Mouse (Mus musculus): Measurements from ENCODE around the gene Zfp318.
A peak's percentile ranks its signal among the peaks of the same experiment; 100 is the strongest.

Gene Zfp318

DNA sequence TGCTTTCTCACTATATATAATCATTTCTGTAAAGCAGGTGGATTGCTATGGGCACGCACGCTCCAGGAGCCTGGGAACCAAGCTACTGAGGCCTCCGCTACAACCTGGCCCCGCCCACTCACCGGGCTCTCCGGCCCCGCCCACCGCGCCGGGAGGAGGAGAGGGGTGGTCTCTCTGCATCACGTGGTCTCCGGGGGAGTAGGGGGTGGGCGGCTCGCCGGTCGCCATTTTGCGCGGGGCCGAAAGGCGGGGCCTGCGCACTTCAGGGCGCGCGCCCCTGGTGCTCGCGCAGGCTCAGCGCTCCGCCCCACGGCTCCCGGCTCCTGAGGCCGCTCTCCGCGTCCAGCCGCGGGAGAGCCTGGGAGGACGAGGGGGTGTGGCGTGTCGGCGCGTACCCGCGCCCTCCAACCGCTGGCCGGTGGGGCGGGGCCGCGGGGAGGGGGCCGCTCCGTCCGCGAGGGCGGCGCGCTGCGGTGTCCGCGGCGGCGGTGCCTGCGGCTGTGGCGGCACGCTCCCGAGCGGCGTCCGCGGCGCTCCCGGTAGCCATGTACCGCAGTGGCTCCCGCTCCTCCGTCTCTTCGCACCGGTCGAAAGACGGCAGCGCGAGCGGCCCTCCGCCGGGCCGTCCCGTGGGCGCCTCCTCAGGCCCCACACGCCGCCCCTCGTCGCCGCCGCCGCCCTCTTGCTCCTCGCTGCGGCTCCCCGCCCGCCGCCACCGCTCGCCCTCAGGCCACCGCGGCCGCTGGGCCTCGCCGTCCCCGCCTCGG, at the start of gene Zfp318:
Zfp318 (plus strand) TSS at position 438 of the 767 bp plus-strand sequence.
- peak; percentile 95 for DNase-seq (ENCODE audit: low spot score in 2 of 2)

DNA sequence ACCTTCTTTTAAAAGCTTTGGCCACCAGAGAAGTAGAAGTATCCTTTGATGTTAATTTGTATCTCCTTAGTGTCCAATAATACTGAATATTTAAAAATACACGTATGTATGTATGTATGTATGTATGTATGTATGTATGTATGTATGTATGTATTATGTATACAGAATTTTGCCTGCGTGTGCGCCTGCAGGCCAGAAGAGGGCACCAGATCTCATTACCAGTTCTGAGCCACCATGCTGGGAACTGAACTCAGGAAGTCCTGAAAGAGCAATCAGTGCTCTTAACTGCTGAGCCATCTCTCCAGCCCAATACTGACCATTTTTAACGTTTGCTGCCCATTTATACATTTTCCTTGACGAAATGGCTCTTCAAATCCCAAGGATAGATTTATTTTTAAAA, 47.1 kb upstream of the Zfp318 start:
- DNase-seq (ENCODE audit: low spot score in 2 of 2): no peak

DNA sequence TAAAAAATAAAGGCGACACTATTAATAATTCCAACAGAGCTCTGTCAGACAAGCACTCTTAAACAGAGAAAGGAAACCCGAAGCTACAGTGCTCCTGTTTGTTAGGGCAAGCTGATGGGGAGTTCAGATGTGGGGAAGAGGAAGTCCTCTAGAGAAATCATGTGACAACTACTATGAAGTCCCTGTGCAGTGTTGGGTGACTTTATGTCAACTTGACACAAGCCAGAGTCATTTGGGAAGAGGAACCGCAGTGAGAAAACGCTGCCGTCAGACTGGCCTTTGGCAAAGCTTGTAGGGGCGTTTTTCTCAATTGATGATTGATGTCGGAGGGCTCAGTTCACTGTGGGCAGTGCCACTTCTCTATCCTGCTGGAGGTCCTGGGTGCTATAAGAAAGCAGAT, 42.3 kb upstream of the Zfp318 start:
- DNase-seq (ENCODE audit: low spot score in 2 of 2): no peak

DNA sequence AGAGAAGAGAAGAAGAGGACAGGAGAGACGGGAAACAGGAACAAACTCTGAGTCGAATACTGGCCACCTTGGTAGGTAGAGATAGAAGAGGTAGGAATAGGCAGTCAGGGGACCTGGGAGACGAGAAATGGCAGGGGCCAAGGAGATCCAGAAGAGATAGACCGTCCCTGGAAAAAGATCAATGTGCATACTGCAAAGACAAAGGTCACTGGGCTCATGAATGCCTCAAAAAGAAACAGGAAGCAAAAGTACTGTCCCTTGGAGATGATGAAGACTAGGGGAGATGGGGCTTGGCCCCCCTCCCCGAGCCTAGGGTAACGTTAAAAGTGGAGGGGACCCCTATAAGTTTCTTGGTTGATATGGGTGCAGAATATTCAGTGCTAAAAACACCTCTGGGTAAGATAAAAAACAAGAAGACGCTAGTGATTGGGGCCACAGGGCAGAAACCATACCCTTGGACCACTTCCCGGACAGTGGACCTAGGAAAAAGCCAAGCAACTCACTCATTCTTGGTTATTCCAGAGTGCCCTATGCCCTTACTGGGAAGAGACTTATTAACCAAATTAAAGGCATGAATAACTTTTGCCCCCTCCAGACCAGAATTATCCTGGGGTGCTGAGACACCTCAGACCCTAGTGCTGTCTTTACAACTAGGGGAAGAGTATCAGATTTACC, 32.4 kb upstream of the Zfp318 start:
- no peak for DNase-seq (ENCODE audit: low spot score in 2 of 2)

DNA sequence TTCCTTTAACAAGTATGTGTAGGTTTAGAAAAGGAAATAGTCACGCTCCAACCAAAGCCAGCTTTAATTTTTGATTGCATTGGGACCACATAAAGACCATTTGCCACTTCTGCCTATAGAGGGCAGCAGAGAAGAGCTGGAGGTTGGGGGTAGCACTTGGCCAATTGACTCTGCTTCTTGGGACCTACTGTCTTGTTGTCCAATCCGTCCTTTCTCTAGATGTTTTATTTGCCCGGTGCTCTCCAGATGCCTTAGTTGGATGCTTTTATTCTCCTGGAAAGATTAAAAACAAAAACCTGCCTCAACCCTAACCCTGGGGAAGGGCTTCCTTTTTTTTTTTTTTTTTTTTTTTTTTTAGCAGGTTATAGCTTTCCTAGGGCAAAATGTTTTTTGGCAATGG, 11.7 kb upstream of the Zfp318 start:
- no peak for DNase-seq (ENCODE audit: low spot score in 2 of 2)

DNA sequence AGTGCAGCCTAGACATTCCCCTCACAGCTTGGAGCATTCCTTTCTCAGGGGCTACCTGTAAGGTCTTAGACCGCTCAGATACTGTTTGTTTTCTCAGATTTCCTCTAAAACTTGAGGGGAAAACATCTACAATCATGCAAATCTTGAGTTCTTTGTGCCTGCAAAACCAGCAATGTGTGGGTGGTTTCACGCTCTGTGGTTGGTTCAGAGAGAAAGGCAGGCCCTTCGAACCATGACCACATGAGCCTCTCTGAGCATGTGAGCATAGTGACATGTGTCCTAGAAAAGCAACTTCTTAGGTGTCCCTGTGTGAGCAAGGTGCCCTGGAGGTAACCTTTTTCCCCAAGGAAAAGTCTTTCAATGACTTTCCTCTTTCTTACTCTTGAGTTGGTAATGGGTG, 5.0 kb upstream of the Zfp318 start:
- no peak for DNase-seq (ENCODE audit: low spot score in 2 of 2)

DNA sequence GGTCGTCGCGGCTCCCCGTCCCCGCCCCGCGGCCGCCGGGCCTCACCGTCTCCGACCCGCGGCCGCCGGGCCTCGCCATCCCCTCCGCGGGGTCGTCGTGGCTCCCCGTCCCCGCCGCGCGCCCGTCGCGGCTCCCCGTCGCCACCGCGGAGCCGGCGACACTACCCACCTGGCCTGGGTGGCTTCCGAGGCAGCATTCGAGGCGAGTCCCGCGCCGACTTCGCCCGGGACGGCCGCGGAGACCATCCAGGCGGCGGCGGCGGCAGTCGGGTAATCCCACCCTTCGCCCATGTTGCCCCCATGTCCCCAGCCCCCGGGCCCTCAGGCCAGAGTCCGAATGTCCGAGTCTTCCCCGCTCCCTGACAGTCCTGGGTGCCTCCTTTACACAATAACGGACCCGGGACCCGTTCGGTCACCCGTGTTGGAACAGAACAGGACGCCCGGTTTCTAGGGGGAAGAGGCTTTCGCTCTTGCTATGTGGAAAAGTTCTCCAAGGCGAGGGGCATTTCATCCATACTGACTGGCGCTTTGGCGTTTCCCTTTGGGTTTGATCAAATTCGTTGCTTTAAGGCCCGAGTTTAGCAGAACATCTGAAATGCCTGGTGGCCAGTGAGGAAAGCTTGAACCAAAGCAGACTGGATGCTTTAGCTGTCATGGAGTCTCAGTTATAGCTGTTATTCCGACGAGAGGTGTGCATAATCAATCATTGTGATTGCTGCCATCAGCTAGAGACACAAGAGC, 700 bp downstream of the Zfp318 start:
- DNase-seq (ENCODE audit: low spot score in 2 of 2): peak in 1 of 2 experiments; percentile 9

DNA sequence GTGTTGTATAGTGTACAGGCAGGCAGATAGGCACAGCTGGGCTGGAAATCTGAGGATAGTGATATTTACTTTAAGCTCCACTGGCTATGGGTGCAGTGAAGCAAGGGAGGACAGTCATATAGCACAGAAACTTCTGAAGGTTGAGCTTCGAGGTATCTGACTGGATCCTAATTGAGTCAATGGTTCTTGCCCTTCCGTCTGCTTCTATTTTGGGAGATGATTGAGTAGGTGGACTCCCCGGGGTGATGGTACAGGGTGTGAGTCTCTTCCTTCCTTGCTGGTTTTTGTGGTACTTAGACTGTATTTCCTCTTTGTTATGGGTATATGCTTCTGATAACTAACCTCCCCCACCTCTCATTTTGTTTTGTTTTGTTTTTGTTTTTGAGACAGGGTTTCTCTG, 4.7 kb downstream of the Zfp318 start:
- no peak for DNase-seq (ENCODE audit: low spot score in 2 of 2)

DNA sequence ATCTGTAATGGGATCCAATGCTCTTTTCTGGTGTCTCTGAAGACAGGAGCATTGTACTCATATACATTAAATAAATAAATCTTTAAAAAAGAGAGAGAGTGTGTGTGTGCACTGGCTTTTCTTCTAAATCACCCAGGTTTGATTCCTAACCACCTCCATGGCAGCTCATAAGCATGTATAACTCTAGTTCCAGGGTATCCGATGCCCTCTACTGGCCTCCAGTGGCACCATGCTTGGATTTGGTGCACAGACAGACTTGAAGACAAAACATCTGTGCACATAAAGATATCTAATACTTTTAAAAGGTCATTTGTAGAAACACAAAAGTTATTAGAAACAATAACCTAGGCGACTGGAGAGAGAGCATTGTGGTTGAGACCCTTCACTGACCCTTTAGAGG, 9.5 kb downstream of the Zfp318 start:
- DNase-seq (ENCODE audit: low spot score in 2 of 2): no peak

DNA sequence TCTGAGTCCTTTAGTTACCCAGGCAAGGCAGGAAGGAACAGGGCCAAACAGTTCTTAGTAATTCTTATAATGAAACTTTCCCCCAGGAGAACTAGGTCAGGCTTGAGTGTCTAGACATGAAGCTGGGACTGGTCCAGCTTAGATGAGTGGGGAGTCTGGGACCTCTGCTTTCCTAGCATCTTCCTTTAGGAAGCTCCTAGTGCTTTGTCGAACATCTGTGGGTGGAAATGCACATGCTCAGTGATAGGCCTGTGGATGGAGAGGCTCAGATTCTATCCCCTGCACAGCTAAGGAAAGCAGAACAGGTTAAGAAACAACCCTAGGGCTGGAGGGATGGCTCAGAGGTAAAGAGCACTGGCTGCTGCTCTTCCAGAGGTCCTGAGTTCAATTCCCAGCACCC, 11.1 kb downstream of the Zfp318 start:
- no peak for DNase-seq (ENCODE audit: low spot score in 2 of 2)

DNA sequence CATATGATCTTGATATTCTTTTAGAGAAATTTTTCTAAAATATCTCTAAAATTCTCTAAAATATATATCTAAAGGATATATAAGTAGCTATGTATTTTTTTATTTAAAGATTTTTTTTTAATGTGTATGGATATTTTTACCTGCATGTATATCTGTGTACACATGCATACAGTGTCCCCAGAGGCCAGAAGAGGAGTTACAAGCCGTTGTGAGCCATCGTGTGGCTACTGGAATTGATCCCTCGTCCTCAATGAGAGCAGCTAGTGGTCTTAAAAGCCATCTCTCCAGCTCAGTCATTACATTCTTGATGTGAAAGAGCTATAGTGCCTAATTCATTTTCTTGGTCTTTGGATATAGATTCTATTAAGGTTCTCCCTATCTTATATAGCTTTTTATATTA, 24.9 kb downstream of the Zfp318 start:
- DNase-seq (ENCODE audit: low spot score in 2 of 2): no peak

DNA sequence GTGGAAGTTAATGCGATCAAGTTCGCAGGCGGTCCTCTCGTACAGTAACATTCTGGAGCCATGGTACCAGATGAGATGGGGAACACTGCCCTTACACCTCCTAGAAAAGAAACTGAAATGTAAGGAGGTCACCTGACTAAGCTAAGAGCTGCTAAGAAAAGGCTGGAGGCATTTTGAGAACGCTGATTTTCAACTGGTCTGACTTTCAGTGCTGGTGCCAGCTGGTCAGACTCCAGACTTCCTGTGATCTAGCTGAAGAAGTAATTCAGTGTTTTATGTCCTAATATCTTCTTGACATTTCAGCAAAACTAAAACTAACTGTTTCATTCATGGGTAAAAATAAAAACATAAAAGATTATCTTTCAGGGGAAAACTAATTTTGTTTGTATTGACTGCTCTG, 35.1 kb downstream of the Zfp318 start:
- DNase-seq (ENCODE audit: low spot score in 2 of 2): no peak

DNA sequence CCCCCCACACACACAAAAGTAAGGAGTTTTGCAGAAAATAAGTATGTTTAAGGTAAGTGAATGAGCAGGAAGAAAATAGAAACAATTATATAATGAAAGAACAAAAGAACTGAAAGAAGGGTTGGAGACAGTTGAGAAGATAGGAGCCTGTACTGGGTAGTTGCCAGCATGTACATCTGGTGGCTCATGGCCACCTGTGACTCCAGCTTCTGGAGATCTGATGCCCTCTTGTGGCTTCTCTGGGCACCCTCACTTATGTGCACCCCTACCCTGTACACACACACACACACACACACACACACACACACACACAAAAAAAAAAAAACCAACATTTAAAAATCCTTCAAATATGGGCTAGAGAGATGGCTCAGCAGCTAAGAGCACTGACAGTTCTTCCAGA, 36.2 kb downstream of the Zfp318 start:
- DNase-seq (ENCODE audit: low spot score in 2 of 2): no peak

DNA sequence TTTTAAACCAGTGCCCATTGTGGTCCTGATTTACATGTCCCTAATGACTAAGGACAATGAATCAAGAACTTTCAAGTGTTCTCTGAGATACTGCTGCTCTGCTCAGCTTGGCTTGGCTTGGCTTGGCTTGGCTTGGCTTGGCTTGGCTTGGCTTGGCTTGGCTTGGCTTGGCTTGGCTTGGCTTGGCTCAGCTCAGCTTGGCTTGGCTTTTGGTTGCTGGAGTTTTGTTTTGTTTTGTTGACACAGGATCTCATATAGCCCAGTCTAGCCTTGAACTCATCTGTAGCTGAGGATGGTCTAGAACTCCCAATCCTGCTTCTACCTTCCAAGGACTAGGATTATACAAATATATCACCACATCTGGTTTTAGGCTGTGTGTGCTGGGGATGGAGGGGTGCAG, 43.0 kb downstream of the Zfp318 start:
- no peak for DNase-seq (ENCODE audit: low spot score in 2 of 2)

DNA sequence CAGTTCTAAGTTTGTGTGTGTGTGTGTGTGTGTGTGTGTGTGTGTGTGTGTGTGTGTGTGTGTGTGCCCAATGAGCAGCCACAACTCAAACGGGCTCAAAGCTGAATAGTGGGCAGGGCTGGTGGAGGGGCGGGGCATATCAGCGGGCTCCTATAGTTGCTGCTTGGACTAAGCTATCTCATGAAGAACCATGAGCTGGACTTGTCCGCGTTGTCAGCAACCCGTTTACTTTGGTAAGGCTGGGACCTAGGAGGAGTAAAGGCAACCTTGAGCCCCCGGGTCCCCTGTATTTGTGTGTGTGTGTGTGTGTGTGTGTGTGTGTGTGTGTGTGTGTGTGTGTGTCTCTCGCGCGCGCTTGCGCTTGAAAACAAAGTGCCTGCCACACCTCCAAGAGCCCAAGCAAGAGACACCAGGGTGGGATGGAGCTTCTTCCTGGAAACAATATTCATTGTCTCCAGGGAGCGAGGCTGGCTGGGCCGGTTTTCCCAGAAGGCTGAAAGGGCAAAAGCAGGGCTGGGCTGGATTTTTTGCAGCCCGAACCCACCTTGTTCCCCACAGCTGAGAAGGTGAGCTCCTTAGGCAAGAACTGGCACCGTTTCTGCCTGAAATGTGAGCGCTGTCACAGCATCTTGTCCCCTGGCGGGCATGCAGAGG, 45.4 kb downstream of the Zfp318 start, which contains the start of gene Crip3:
Crip3 (plus strand) TSS at position 166 of the 654 bp plus-strand sequence.
- no peak for DNase-seq (ENCODE audit: low spot score in 2 of 2)

DNA sequence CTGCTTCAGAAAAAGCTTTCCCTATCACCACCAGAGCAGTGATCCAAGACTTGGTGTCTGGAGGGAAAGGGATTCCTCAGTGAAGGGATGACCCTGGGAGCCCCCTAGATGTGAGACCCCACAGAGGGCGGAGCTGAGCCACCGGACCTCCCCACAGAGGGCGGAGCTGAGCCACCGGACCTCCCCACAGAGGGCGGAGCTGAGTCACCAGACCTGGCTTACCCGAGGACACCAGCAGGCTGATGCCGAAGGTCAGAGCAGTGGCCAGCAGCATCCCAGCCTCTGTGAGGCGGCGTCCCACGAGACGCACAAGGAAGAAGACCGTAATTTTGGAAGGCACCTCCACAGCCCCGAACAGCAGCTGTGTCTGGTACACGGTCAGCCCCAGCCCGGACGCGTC, 50.1 kb downstream of the Zfp318 start:
- DNase-seq (ENCODE audit: low spot score in 2 of 2): no peak

DNA sequence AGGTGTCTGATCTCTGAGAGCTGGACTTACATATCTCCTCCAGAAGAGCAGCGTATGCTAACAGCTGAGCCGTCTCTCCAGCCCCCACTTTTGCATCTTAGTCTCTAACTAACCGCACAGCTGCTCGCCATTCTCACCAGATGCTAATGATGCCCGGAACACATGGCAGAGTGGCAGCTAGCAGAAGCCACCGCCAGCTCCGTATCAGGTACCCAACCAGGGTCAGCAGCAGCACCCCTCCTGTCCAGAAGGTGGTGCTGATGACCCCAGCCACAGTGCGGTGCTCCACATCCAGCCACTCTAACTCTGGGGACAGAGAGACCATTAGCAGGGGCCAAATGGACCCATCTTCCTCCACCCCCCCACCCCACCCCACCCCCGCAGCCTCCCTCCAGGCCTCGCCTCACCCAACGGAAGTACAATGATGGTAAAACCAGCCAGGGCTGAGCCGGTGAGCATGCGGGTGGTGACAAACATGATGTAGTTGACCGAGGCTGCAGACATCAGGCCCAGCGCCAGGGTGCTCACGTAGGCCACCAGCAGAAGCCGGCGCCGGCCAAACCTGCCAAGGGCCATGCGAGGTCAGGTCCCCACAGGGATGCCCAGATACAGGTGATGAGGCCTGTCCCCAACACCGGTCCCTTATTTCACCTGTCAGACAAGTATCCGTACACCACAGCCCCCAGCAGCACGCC, 53.3 kb downstream of the Zfp318 start:
- DNase-seq (ENCODE audit: low spot score in 2 of 2): no peak

DNA sequence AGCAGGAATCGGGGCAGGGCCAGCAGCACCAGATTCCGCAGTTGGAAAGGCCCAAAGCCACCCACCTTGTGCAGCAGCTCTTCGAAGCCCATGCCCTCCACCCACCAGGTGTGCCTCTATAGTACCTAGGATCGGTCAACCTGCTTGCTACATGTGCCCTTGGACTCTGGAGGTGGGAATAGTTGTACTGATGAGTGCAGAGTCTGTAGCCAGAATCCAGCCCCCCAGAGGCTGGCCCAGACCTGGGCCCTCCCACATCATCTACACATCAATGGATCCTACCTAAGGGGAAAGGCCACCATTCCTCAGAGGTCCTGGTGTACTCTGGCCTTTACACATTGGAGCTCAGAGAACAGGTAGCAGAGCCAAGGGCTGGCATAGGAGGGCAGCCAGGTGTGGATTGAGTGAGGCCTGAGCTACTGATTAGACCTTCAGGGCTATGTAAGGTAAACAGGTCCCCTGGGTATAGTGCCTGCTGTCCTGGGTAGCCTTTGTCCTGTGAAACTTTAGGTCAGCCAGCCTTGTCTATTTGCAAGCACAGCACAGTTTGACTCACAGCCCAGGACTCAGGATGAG, 54.9 kb downstream of the Zfp318 start, which contains the start of gene Slc22a7:
Slc22a7 (minus strand) TSS at position 160 of the 576 bp plus-strand sequence.
- DNase-seq (ENCODE audit: low spot score in 2 of 2): no peak

DNA sequence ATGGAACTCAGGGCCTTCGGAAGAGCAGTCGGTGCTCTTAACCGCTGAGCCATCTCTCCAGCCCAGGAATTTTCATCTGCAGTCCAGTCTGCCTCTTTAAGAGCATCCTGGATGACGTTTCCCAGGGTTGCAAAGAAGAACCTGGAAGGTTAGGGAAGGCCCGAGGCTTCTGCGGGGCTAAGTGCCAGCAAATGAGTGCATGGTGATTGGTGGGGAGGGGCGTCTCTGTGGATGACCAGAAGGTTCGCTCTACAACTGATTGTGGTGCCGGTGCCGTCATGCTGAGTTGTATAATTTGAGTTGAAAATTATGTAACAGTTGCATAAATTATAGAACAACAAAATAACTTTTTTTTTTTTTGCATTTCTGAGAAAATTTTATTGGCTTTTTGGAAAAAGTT, 55.6 kb downstream of the Zfp318 start:
- DNase-seq (ENCODE audit: low spot score in 2 of 2): no peak

DNA sequence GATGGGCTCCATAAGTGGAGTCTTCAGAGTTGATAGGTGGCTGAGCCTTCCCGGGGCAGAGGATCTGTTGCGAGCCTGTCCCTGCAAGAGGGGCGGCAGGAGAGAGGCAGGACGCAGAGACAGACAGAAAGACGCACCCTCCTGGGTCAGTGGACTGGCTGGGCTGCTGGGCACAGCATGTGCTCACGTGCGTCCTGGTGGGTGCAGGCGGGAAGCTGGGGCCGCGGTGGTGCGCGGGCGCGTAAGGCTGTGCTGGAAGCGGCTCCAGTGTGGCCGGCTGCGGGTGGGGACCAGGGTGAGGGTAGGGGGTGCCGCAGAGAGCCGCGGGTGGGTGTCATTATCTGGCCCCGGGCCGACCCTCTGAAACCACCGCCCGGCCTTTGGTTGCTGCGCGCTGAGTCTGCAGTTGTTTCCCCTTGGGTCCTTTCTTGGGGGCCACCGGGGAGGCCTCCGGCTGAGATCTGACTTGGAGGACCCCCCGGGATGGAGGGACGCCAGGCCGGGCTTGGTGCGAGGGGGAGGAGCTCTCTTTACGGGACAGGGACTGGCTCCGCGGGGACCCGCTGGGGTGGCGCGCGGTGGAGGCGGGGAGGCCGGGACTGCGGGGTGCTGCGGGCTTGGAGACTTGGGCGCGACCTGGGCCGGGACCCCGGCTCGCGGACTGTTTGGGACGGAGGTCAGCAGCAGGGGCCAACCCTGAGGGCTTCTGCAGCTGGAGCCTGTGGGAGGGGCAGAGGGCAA, 61.5 kb downstream of the Zfp318 start:
- no peak for DNase-seq (ENCODE audit: low spot score in 2 of 2)
